Mouse (Mus musculus) ES-E14 (cell line): Measurements from ENCODE around the gene Rhoj. TPM values are rescaled to one million over a fixed set of nuclear protein-coding genes. Genes with fewer than 3 reads are reported as not detected.
"Not testable (repeated sequence)": the region's sequence is repeated elsewhere in the genome, so short reads cannot be mapped to it uniquely, and the experiment has no call there.

Source experiments
- DNase-seq: peaks from one replicate; pipeline ENCODE4 v3.0.0-alpha.2; 2013; ENCODE audit warnings: low read depth, low spot score
- H3K27ac ChIP-seq: 2 replicates; pipeline ENCODE4 v1.5.1; 2012; ENCODE audit warnings: low read depth, mild to moderate bottlenecking, low read length, moderate library complexity, mixed read lengths; ENCODE audit not compliant: poor library complexity, insufficient read depth, severe bottlenecking
- H3K36me3 ChIP-seq: 2 replicates; pipeline ENCODE4 v1.6.1; 2012; ENCODE audit warnings: mild to moderate bottlenecking, low read length, moderate library complexity, mixed read lengths; ENCODE audit not compliant: control insufficient read depth, poor library complexity, insufficient read depth, severe bottlenecking
- H3K4me1 ChIP-seq, 2 experiments: fragments of 150-350 bp in 1 of 2; sonication (generic) in 1 of 2; 2 replicates each; pipeline ENCODE4 v1.6.1; 2012; ENCODE audit warnings: low read length in 2 of 2, mild to moderate bottlenecking in 1 of 2, mixed read lengths in 1 of 2; ENCODE audit not compliant: control insufficient read depth in 2 of 2, insufficient read depth in 2 of 2, poor library complexity in 1 of 2
- H3K4me3 ChIP-seq, 2 experiments: fragments of 150-350 bp in 1 of 2; sonication (generic) in 1 of 2; 2 replicates each; pipeline ENCODE4 v1.5.1; 2012; ENCODE audit warnings: low read length in 2 of 2, low read depth in 1 of 2, mild to moderate bottlenecking in 1 of 2, mixed read lengths in 1 of 2; ENCODE audit not compliant: insufficient read depth in 1 of 2, poor library complexity in 1 of 2, severe bottlenecking in 1 of 2
- H3K9ac ChIP-seq: 2 replicates; pipeline ENCODE4 v1.6.1; 2012; ENCODE audit warnings: low read depth, mild to moderate bottlenecking, low read length, mixed read lengths; ENCODE audit not compliant: poor library complexity, insufficient read depth, severe bottlenecking
- H3K9me3 ChIP-seq: fragments of 150-350 bp; sonication (generic); 2 replicates; pipeline ENCODE4 v1.6.1; 2012; ENCODE audit warnings: low read depth, mild to moderate bottlenecking, low read length; ENCODE audit not compliant: control insufficient read depth, insufficient read depth
- CHD2 ChIP-seq: IDR thresholded peaks from 2 replicates; pipeline ENCODE4 v1.6.1; 2014; ENCODE audit warnings: mild to moderate bottlenecking, low read depth, low read length, inconsistent platforms
- HCFC1 ChIP-seq: IDR thresholded peaks from 2 replicates; pipeline ENCODE4 v1.6.1; 2012; ENCODE audit warnings: low read length, inconsistent platforms, borderline replicate concordance; ENCODE audit not compliant: insufficient read depth
- MAFK ChIP-seq: IDR thresholded peaks from 2 replicates; pipeline ENCODE4 v1.6.1; 2014; ENCODE audit warnings: mild to moderate bottlenecking, low read depth, low read length, inconsistent platforms; ENCODE audit not compliant: insufficient read depth
- ZC3H11A ChIP-seq: IDR thresholded peaks from 2 replicates; pipeline ENCODE4 v1.6.1; 2012; ENCODE audit warnings: low read depth, mild to moderate bottlenecking, inconsistent platforms, low read length, borderline replicate concordance
- ZNF384 ChIP-seq: IDR thresholded peaks from 2 replicates; pipeline ENCODE4 v1.6.1; 2012; ENCODE audit warnings: low read depth, low read length, inconsistent platforms
- in situ Hi-C, 2 experiments: fragments of 600-800 bp; cut with MboI; formaldehyde crosslinking; loops; one replicate each; pipeline ENCODE4 v1.15.1; 2025; ENCODE audit warnings: low sequenced_read_pairs in 2 of 2, inconsistent platforms in 1 of 2; ENCODE audit not compliant: unreplicated experiment in 2 of 2
- total RNA-seq: library from RNA; depleted of rRNA; stranded (reverse); fragments of 300-350 nt; gene quantifications from 2 replicates; pipeline ENCODE4 v1.2.3, GENCODE M21; 2012

The Rhoj gene
- total RNA-seq, 1 experiment: 0.80 TPM

DNA sequence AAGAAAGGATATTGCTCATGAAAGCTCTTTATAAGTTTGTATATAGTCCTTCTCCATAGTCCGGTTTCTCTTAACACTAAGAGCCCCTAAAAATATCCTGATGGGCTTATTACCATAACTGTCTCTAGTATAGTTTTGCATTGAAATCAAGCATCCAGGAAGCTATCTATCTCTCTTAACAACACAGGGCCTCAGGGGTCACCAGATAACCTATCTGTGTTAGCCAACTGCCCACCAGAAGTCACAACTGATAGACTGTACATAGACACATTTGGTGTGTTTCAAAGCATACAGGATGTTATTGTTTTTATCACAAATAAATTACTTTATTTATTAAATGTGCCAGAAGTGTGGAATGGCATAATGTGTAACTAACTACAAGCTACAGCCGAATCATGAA lies 21.1 kb downstream of the Rhoj start:
- Histone ChIP-seq H3K4me1 (no peaks in the 10 kb centered on the region), H3K4me3 (no peak overlapping the region), H3K36me3 (no peaks in the 10 kb centered on the region), H3K9ac (no peak overlapping the region), H3K27ac (no peak overlapping the region), H3K9me3 (no peaks in the 10 kb centered on the region)
- TF ChIP-seq MAFK: no peak
- TF ChIP-seq ZC3H11A: no peak
- no peak for TF ChIP-seq ZNF384
- no peak for TF ChIP-seq CHD2
- no peak for TF ChIP-seq HCFC1
- in situ Hi-C loops: no loop called here
- DNase-seq: no peak

DNA sequence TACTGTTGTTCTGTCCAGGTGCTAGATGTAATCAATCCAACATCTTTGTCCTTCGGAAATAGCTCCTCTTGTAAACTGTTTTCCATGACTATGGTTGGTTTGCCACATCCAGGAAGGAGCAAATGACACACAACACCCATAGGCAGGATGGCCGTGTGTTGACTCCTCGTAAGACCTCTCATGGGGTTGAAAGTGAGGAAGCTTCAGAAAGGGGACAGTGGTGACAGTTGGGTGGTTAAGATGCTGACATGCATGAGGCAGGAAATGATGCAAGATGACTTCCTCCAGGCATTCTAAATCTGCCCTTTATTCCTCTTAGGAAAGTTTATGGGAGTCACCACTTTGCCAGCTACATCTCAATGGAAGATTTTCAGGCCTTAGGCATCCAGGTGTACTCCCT lies 31.8 kb downstream of the Rhoj start:
- H3K27ac ChIP-seq: no peak overlapping the region
- in situ Hi-C loops: no loop called here
- TF ChIP-seq MAFK: no peak
- no peak for TF ChIP-seq ZNF384
- TF ChIP-seq CHD2: no peak
- TF ChIP-seq HCFC1: no peak
- no peaks in the 10 kb centered on the region for H3K36me3 ChIP-seq
- DNase-seq: no peak
- H3K9ac ChIP-seq: no peak overlapping the region
- H3K4me3 ChIP-seq: no peak overlapping the region
- H3K9me3 ChIP-seq: no peaks in the 10 kb centered on the region
- H3K4me1 ChIP-seq: no peaks in the 10 kb centered on the region

DNA sequence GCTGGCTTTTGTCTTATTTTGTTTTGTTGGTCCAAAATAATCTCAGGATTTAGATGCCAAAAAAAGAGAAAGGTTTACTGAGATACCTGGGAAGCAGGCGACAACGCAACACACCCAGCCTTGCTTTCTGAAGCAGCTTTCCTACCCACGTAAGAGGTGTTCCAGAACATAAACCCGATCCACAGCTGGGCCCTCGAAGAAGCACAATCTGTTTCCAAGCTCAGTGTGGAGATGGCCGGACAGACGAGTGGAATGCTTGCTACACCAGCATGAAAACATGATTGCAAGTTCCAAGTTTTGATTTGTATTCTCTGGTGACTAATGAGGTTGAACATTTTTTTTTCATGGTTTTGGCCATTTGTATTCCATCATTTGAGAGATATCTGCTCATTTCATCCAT lies 32.2 kb downstream of the Rhoj start:
- Histone ChIP-seq H3K4me1 (no peaks in the 10 kb centered on the region), H3K9ac (no peak overlapping the region), H3K36me3 (no peaks in the 10 kb centered on the region), H3K4me3 (no peak overlapping the region), H3K9me3 (no peaks in the 10 kb centered on the region), H3K27ac (no peak overlapping the region)
- no peak for TF ChIP-seq CHD2
- TF ChIP-seq ZC3H11A: no peak
- no peak for TF ChIP-seq HCFC1
- DNase-seq: no peak
- in situ Hi-C loops: no loop called here

DNA sequence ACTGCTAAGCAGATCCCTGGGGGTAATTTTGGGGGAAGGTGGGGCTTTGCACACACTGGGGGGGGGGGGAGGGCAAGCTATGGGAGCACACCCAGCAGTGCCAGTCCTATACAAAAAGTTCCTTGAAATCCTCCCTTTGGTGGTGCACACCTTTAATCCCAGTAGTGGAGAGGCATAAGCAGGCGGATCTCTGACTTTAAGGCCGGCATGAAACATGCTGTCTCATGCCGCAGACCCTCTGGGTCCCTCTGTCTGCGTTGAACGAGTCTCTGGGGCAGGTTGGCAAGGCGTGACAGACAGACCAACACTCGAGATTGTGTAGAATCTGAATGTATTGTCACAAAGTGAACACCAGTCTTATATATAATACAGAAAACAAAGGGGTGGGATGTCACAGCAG lies 40.4 kb downstream of the Rhoj start:
- H3K9me3 ChIP-seq: no peaks in the 10 kb centered on the region
- in situ Hi-C loops: no loop called here
- no peak for DNase-seq

DNA sequence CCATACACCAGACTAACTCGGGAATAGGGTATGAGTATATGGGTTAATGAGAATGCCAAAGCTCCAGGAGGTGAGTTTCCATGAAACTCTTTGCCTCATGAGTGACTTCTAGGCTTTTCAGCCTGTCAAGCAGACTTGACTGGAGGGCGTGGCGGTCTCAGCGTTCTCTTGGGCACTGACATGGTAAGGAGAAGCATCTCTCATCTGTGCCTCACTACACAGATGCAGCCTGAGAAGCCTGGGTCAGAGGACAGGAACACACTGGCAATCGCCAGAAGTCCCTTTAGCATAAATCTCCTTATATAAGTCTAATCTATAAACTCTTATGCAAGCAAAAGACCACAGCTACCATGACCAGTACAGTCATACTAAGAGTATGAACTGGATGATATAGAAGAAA lies 41.4 kb downstream of the Rhoj start:
- H3K27ac ChIP-seq, H3K9me3 ChIP-seq, H3K36me3 ChIP-seq, H3K4me1 ChIP-seq, DNase-seq, H3K4me3 ChIP-seq, in situ Hi-C loops, H3K9ac ChIP-seq: not testable (repeated sequence)

More for the DNA sequence above, 40.4 kb downstream of the Rhoj start:
- H3K27ac ChIP-seq: no peak overlapping the region
- no peak overlapping the region for H3K4me3 ChIP-seq
- H3K36me3 ChIP-seq: no peaks in the 10 kb centered on the region
- no peaks in the 10 kb centered on the region for H3K4me1 ChIP-seq
- no peak for TF ChIP-seq ZNF384
- TF ChIP-seq ZC3H11A: no peak
- TF ChIP-seq HCFC1: no peak
- TF ChIP-seq MAFK: no peak
- TF ChIP-seq CHD2: no peak
- H3K9ac ChIP-seq: no peak overlapping the region
